In genomic region chr2:91052752-91053151, GRCm38 (mm10) we compare ENCODE assay signal across 11 mouse cellular contexts. TPM values are rescaled to one million over a fixed set of nuclear protein-coding genes. Genes with fewer than 3 reads are reported as not detected.
DNase-seq lines count a peak whose midpoint lies in the region; ATAC-seq lines count a peak whose summit lies in the region.
"Had no signal": no experiment of that assay in that cellular context is flagged by ENCODE, and none has a peak within 500 bp of the region (broad histone marks: within the 10 kb centered on the region; RNA-seq: fewer than 3 reads in every experiment).

No protein-coding gene starts in this region.

- no peak overlapping the region for H3K9ac ChIP-seq in midbrain, embryonic 16.5 days (ENCODE audit: low read depth, low read length)
- H3K9ac ChIP-seq in embryonic facial prominence, embryonic 13.5 days, result no peak overlapping the region
- no peak overlapping the region for H3K9ac ChIP-seq in limb, embryonic 12.5 days (replicated peaks)
- H3K9ac ChIP-seq in stomach, embryonic 14.5 days (replicated peaks; ENCODE audit: low read depth, low read length), result no peak overlapping the region

- no peak for ATAC-seq in midbrain, embryonic 16.5 days
- no peak for ATAC-seq in embryonic facial prominence, embryonic 13.5 days (ENCODE audit: insufficient number of reproducible peaks, insufficient read depth, low FRiP score, low TSS enrichment, low read depth)
- ATAC-seq in limb, embryonic 12.5 days (ENCODE audit: insufficient number of reproducible peaks, insufficient read depth, low FRiP score, low TSS enrichment, low read depth), result no peak
- ATAC-seq in stomach, embryonic 14.5 days (ENCODE audit: insufficient number of reproducible peaks, insufficient read depth, low FRiP score, low read depth), result no peak

- H3K27ac ChIP-seq in midbrain, embryonic 10.5 days (replicated peaks), result peak overlapping the region; percentile 93; the same call in 1 of the 2 replicates
- no peak overlapping the region for H3K27ac ChIP-seq in midbrain, embryonic 16.5 days (ENCODE audit: low read length)
- H3K27ac ChIP-seq in embryonic facial prominence, embryonic 13.5 days, result no peak overlapping the region
- H3K27ac ChIP-seq in limb, embryonic 12.5 days, result no peak overlapping the region
- H3K27ac ChIP-seq in stomach, embryonic 14.5 days (ENCODE audit: low read length), result no peak overlapping the region

- peaks cover 36% of the 10 kb centered on the region for H3K36me3 ChIP-seq in midbrain, embryonic 10.5 days
- peaks cover 18% of the 10 kb centered on the region for H3K36me3 ChIP-seq in midbrain, embryonic 16.5 days (ENCODE audit: control insufficient read depth, insufficient read depth, low read length)
- H3K36me3 ChIP-seq in embryonic facial prominence, embryonic 13.5 days, result peaks cover 27% of the 10 kb centered on the region
- peaks cover 33% of the 10 kb centered on the region for H3K36me3 ChIP-seq in limb, embryonic 12.5 days
- H3K36me3 ChIP-seq in stomach, embryonic 14.5 days (ENCODE audit: control insufficient read depth, insufficient read depth, low read length), result peaks cover 27% of the 10 kb centered on the region

- no peaks in the 10 kb centered on the region for H3K27me3 ChIP-seq in midbrain, embryonic 10.5 days (ENCODE audit: low read depth, poor library complexity, severe bottlenecking)
- H3K27me3 ChIP-seq in midbrain, embryonic 16.5 days (ENCODE audit: control insufficient read depth, insufficient read depth, low read depth, low read length), result no peaks in the 10 kb centered on the region
- no peaks in the 10 kb centered on the region for H3K27me3 ChIP-seq in embryonic facial prominence, embryonic 13.5 days
- H3K27me3 ChIP-seq in limb, embryonic 12.5 days, result no peaks in the 10 kb centered on the region
- no peaks in the 10 kb centered on the region for H3K27me3 ChIP-seq in stomach, embryonic 14.5 days (ENCODE audit: control insufficient read depth, insufficient read depth, low read length)
- H3K27me3 ChIP-seq: megakaryocyte, embryonic 14.5 days had no signal

- 76% methylated on average over 2 of the region's 2 CpGs for WGBS in midbrain, embryonic 10.5 days
- WGBS in midbrain, embryonic 16.5 days, result 61% methylated on average over 2 of the region's 2 CpGs
- 52% methylated on average over 2 of the region's 2 CpGs for WGBS in embryonic facial prominence, embryonic 13.5 days
- 67% methylated on average over 2 of the region's 2 CpGs for WGBS in limb, embryonic 12.5 days
- 57% methylated on average over 2 of the region's 2 CpGs for WGBS in stomach, embryonic 14.5 days

- peak overlapping the region; percentile 93 for H3K4me3 ChIP-seq in midbrain, embryonic 10.5 days
- H3K4me3 ChIP-seq in midbrain, embryonic 16.5 days (ENCODE audit: low read depth, low read length), result no peak overlapping the region; the same call in 1 of the 2 replicates
- 0 out of 2 replicates have a peak overlapping the region, but pooled peaks have one; percentile 85 for H3K4me3 ChIP-seq in embryonic facial prominence, embryonic 13.5 days
- H3K4me3 ChIP-seq in limb, embryonic 12.5 days (replicated peaks), result peak overlapping the region; percentile 85; the same call in 1 of the 2 replicates
- H3K4me3 ChIP-seq in stomach, embryonic 14.5 days (ENCODE audit: low read depth, low read length), result no peak overlapping the region

- intact Hi-C loops in left cerebral cortex, postnatal 25 days (cut with DNase I), result loop anchor here (5.0 kb wide), 1 partner anchor 110 kb away; the partner anchor contains the start of gene Celf1

- H3K4me1 ChIP-seq in midbrain, embryonic 10.5 days, result peaks cover 40% of the 10 kb centered on the region
- peaks cover 9% of the 10 kb centered on the region for H3K4me1 ChIP-seq in midbrain, embryonic 16.5 days (ENCODE audit: control insufficient read depth, insufficient read depth, low read length)
- peaks cover 16% of the 10 kb centered on the region for H3K4me1 ChIP-seq in embryonic facial prominence, embryonic 13.5 days
- H3K4me1 ChIP-seq in limb, embryonic 12.5 days (replicated peaks), result peaks cover 11% of the 10 kb centered on the region
- peaks cover 6% of the 10 kb centered on the region; the same call in 1 of the 2 replicates for H3K4me1 ChIP-seq in stomach, embryonic 14.5 days (ENCODE audit: control insufficient read depth, insufficient read depth, low read length)

- DNase-seq in midbrain, embryonic 10.5 days (ENCODE audit: low spot score), result no peak
- DNase-seq in left cerebral cortex, postnatal 25 days (ENCODE audit: low spot score in 2 of 2), result no peak
- no peak for DNase-seq in lung, postnatal 4 days
- DNase-seq: adrenal gland, postnatal 14 days; heart, postnatal 14 days; spleen, adult 18-20 months had no signal

- H3K9me3 ChIP-seq in midbrain, embryonic 10.5 days (replicated peaks), result no peaks in the 10 kb centered on the region
- H3K9me3 ChIP-seq in midbrain, embryonic 16.5 days (replicated peaks; ENCODE audit: control insufficient read depth, low read length, poor library complexity, severe bottlenecking), result no peaks in the 10 kb centered on the region
- H3K9me3 ChIP-seq in embryonic facial prominence, embryonic 13.5 days, result no peaks in the 10 kb centered on the region
- no peaks in the 10 kb centered on the region for H3K9me3 ChIP-seq in limb, embryonic 12.5 days
- no peaks in the 10 kb centered on the region for H3K9me3 ChIP-seq in stomach, embryonic 14.5 days (ENCODE audit: control insufficient read depth, low read depth, low read length)
- H3K9me3 ChIP-seq: megakaryocyte, embryonic 14.5 days had no signal

- H3K4me2 ChIP-seq in midbrain, embryonic 16.5 days (ENCODE audit: low read length), result no peak overlapping the region; the same call in 1 of the 2 replicates
- H3K4me2 ChIP-seq in embryonic facial prominence, embryonic 13.5 days, result peak overlapping the region; percentile 96; the same call in 1 of the 2 replicates
- peak overlapping the region; percentile 64 for H3K4me2 ChIP-seq in limb, embryonic 12.5 days
- peak overlapping the region; percentile 49; the same call in 1 of the 2 replicates for H3K4me2 ChIP-seq in stomach, embryonic 14.5 days (replicated peaks; ENCODE audit: low read depth, low read length)

RNA-seq across cellular contexts. Expression of gene Psmc3, which starts 1.1 kb away (rescaled TPM):
- polyA plus RNA-seq in midbrain, embryonic 10.5 days (2016; fragmentation: Nextera tagmentation; extraction: Ambion mirVana), result 363 TPM in 2 replicates
- 226 and 247 TPM in 2 replicates for polyA plus RNA-seq in midbrain, embryonic 16.5 days (2015; fragmentation: Nextera tagmentation; extraction: Ambion mirVana)
- polyA plus RNA-seq in embryonic facial prominence, embryonic 13.5 days (2015; fragmentation: Nextera tagmentation; extraction: Ambion mirVana), result 263 and 298 TPM in 2 replicates
- polyA plus RNA-seq in limb, embryonic 12.5 days (2016; fragmentation: Nextera tagmentation; extraction: Ambion mirVana), result 350 and 352 TPM in 2 replicates
- 302 and 313 TPM in 2 replicates for polyA plus RNA-seq in stomach, embryonic 14.5 days (2014; fragmentation: Nextera tagmentation; extraction: Ambion mirVana)
- 100 to 1,000 TPM; 184 to 218 TPM for total RNA-seq in left cerebral cortex, postnatal 25 days (2021)

RNA-seq across cellular contexts. Expression of gene Rapsn, which starts 17.3 kb away (rescaled TPM):
- 1.7 and 2.0 TPM in 2 replicates for polyA plus RNA-seq in midbrain, embryonic 10.5 days (2016; fragmentation: Nextera tagmentation; extraction: Ambion mirVana)
- 0.42 and 0.64 TPM in 2 replicates for polyA plus RNA-seq in midbrain, embryonic 16.5 days (2015; fragmentation: Nextera tagmentation; extraction: Ambion mirVana)
- polyA plus RNA-seq in embryonic facial prominence, embryonic 13.5 days (2015; fragmentation: Nextera tagmentation; extraction: Ambion mirVana), result 3.3 and 3.4 TPM in 2 replicates
- polyA plus RNA-seq in limb, embryonic 12.5 days (2016; fragmentation: Nextera tagmentation; extraction: Ambion mirVana), result 8.5 and 8.7 TPM in 2 replicates
- 1.3 and 1.6 TPM in 2 replicates for polyA plus RNA-seq in stomach, embryonic 14.5 days (2014; fragmentation: Nextera tagmentation; extraction: Ambion mirVana)
- total RNA-seq in left cerebral cortex, postnatal 25 days (2021), result under 1 TPM; 0.41 to 0.53 TPM

RNA-seq across cellular contexts. Expression of gene Slc39a13, which starts 17.5 kb away (rescaled TPM):
- 20.5 and 26.3 TPM in 2 replicates for polyA plus RNA-seq in midbrain, embryonic 10.5 days (2016; fragmentation: Nextera tagmentation; extraction: Ambion mirVana)
- polyA plus RNA-seq in midbrain, embryonic 16.5 days (2015; fragmentation: Nextera tagmentation; extraction: Ambion mirVana), result 30.4 and 35.0 TPM in 2 replicates
- 64.3 and 67.4 TPM in 2 replicates for polyA plus RNA-seq in embryonic facial prominence, embryonic 13.5 days (2015; fragmentation: Nextera tagmentation; extraction: Ambion mirVana)
- 45.2 and 49.0 TPM in 2 replicates for polyA plus RNA-seq in limb, embryonic 12.5 days (2016; fragmentation: Nextera tagmentation; extraction: Ambion mirVana)
- 42.8 and 45.8 TPM in 2 replicates for polyA plus RNA-seq in stomach, embryonic 14.5 days (2014; fragmentation: Nextera tagmentation; extraction: Ambion mirVana)
- total RNA-seq in left cerebral cortex, postnatal 25 days (2021), result 10 to 100 TPM; 25.1 to 29.4 TPM

RNA-seq across cellular contexts. Expression of gene Spi1, which starts 29.4 kb away (rescaled TPM):
- 3.6 and 5.6 TPM in 2 replicates for polyA plus RNA-seq in midbrain, embryonic 10.5 days (2016; fragmentation: Nextera tagmentation; extraction: Ambion mirVana)
- 2.1 and 2.8 TPM in 2 replicates for polyA plus RNA-seq in midbrain, embryonic 16.5 days (2015; fragmentation: Nextera tagmentation; extraction: Ambion mirVana)
- polyA plus RNA-seq in embryonic facial prominence, embryonic 13.5 days (2015; fragmentation: Nextera tagmentation; extraction: Ambion mirVana), result 7.2 and 7.5 TPM in 2 replicates
- polyA plus RNA-seq in limb, embryonic 12.5 days (2016; fragmentation: Nextera tagmentation; extraction: Ambion mirVana), result 2.8 and 3.3 TPM in 2 replicates
- polyA plus RNA-seq in stomach, embryonic 14.5 days (2014; fragmentation: Nextera tagmentation; extraction: Ambion mirVana), result 6.0 and 6.1 TPM in 2 replicates
- total RNA-seq in left cerebral cortex, postnatal 25 days (2021), result 1 to 10 TPM; 3.0 to 5.3 TPM

Comparison
In these comparisons a context has a peak if more than half of its experiments do, and no peak if none do; other contexts are left out.
1. H3K4me3 ChIP-seq: peak in midbrain, embryonic 10.5 days (single experiment), embryonic facial prominence, embryonic 13.5 days (single experiment) and limb, embryonic 12.5 days (single experiment); none in midbrain, embryonic 16.5 days (single experiment) and stomach, embryonic 14.5 days (single experiment).